Mouse (Mus musculus) G1E (cell line): ENCODE results near the gene Gtf3c3.

Experiments
- CTCF ChIP-seq: IDR thresholded peaks from 2 replicates; pipeline ENCODE4 v1.5.1; 2012; ENCODE audit warnings: low read depth, low read length, inconsistent platforms, mixed read lengths
- POLR2AphosphoS5 ChIP-seq: IDR thresholded peaks from 2 replicates; pipeline ENCODE4 v1.6.1; 2012; ENCODE audit warnings: low read depth, low read length, inconsistent platforms; ENCODE audit not compliant: insufficient replicate concordance

- no peak for TF ChIP-seq CTCF
- TF ChIP-seq POLR2AphosphoS5, result no peak
These were observed 84.0 kb downstream of the Gtf3c3 start for GRCm38 (mm10) chr1:54354786-54355185.
